Mouse (Mus musculus) brown adipose tissue, adult 24 weeks (tissue): Measurements from ENCODE around the gene Kank1. TPM values are rescaled to one million over a fixed set of nuclear protein-coding genes. Genes with fewer than 3 reads are reported as not detected.
A peak's percentile ranks its signal among the peaks of the same experiment; 100 is the strongest.

ENCODE experiments used
- H3K27ac ChIP-seq: fragments of 200-500 bp; replicated peaks from 2 replicates; pipeline ENCODE4 v1.5.1; 2012; ENCODE audit warnings: low read depth, mild to moderate bottlenecking, low read length
- H3K4me1 ChIP-seq: fragments of 200-500 bp; 2 replicates; pipeline ENCODE4 v1.6.1; 2012; ENCODE audit warnings: low read length, mixed read lengths; ENCODE audit not compliant: control insufficient read depth, insufficient read depth, insufficient read length
- H3K4me3 ChIP-seq: fragments of 200-500 bp; 2 replicates; pipeline ENCODE4 v1.5.1; 2012; ENCODE audit warnings: low read depth, mild to moderate bottlenecking, low read length, moderate library complexity; ENCODE audit not compliant: insufficient read depth
- polyA plus RNA-seq: library from polyadenylated mRNA; stranded (reverse); fragments of >200 nt; gene quantifications from 2 replicates; pipeline ENCODE4 v1.2.4, GENCODE M21; 2012; ENCODE audit not compliant: missing spikeins, insufficient read depth, insufficient read length

The Kank1 gene
- polyA plus RNA-seq, 1 experiment, result 18.0 TPM

- Histone ChIP-seq H3K4me1 (no peaks in the 10 kb centered on the region), H3K4me3 (peak overlapping the region; percentile 65), H3K27ac (no peak overlapping the region)
Observed at GRCm38 (mm10) chr19:25237492-25238040, 791 bp downstream of the Kank1 start.

- H3K4me1 ChIP-seq, result no peaks in the 10 kb centered on the region
Observed at GRCm38 (mm10) chr19:25238121-25238520, 1.3 kb downstream of the Kank1 start.

GRCm38 (mm10) chr19:25243566-25243965, 6.8 kb downstream of the Kank1 start:
- Histone ChIP-seq H3K27ac (no peak overlapping the region), H3K4me3 (no peak overlapping the region), H3K4me1 (no peaks in the 10 kb centered on the region)

More at GRCm38 (mm10) chr19:25238121-25238520, 1.3 kb downstream of the Kank1 start:
- Histone ChIP-seq H3K4me3 (no peak overlapping the region; the same call in 1 of the 2 replicates), H3K27ac (no peak overlapping the region)

- Histone ChIP-seq H3K27ac (no peak overlapping the region), H3K4me3 (no peak overlapping the region), H3K4me1 (no peaks in the 10 kb centered on the region; the same call in 1 of the 2 replicates)
Observed at GRCm38 (mm10) chr19:25246062-25246461, 9.3 kb downstream of the Kank1 start.

- H3K27ac ChIP-seq, result no peak overlapping the region
- H3K4me1 ChIP-seq, result no peaks in the 10 kb centered on the region; the same call in 1 of the 2 replicates
- H3K4me3 ChIP-seq, result no peak overlapping the region
Observed at GRCm38 (mm10) chr19:25247858-25248552, 11.2 kb downstream of the Kank1 start.

- no peak overlapping the region for H3K27ac ChIP-seq
- no peaks in the 10 kb centered on the region; the same call in 1 of the 2 replicates for H3K4me1 ChIP-seq
- H3K4me3 ChIP-seq, result no peak overlapping the region
Observed at GRCm38 (mm10) chr19:25249230-25249629, 12.5 kb downstream of the Kank1 start.

- Histone ChIP-seq H3K4me3 (no peak overlapping the region), H3K27ac (no peak overlapping the region), H3K4me1 (no peaks in the 10 kb centered on the region; the same call in 1 of the 2 replicates)
Observed at GRCm38 (mm10) chr19:25251610-25252140, 14.9 kb downstream of the Kank1 start.

GRCm38 (mm10) chr19:25253198-25253597, 16.4 kb downstream of the Kank1 start:
- no peak overlapping the region for H3K4me3 ChIP-seq
- H3K27ac ChIP-seq, result no peak overlapping the region
- H3K4me1 ChIP-seq, result no peaks in the 10 kb centered on the region; the same call in 1 of the 2 replicates

- no peaks in the 10 kb centered on the region; the same call in 1 of the 2 replicates for H3K4me1 ChIP-seq
- no peak overlapping the region for H3K27ac ChIP-seq
- no peak overlapping the region for H3K4me3 ChIP-seq
Observed at GRCm38 (mm10) chr19:25253628-25254027, 16.9 kb downstream of the Kank1 start.

GRCm38 (mm10) chr19:25258321-25258720, 21.5 kb downstream of the Kank1 start:
- Histone ChIP-seq H3K27ac (no peak overlapping the region), H3K4me1 (no peaks in the 10 kb centered on the region), H3K4me3 (no peak overlapping the region)

- Histone ChIP-seq H3K4me3 (no peak overlapping the region), H3K27ac (no peak overlapping the region), H3K4me1 (peaks cover 11% of the 10 kb centered on the region)
Observed at GRCm38 (mm10) chr19:25266181-25266580, 29.4 kb downstream of the Kank1 start.

- Histone ChIP-seq H3K4me3 (0 out of 2 replicates have a peak overlapping the region, but pooled peaks have one; percentile 11), H3K4me1 (peaks cover 13% of the 10 kb centered on the region), H3K27ac (peak overlapping the region; percentile 36)
Observed at GRCm38 (mm10) chr19:25267247-25267646, 30.5 kb downstream of the Kank1 start.

- peaks cover 13% of the 10 kb centered on the region for H3K4me1 ChIP-seq
- H3K4me3 ChIP-seq, result no peak overlapping the region
- peak overlapping the region; percentile 7 for H3K27ac ChIP-seq
Observed at GRCm38 (mm10) chr19:25268532-25268931, 31.8 kb downstream of the Kank1 start.

- Histone ChIP-seq H3K4me1 (peaks cover 13% of the 10 kb centered on the region), H3K4me3 (no peak overlapping the region), H3K27ac (no peak overlapping the region)
Observed at GRCm38 (mm10) chr19:25271591-25271990, 34.8 kb downstream of the Kank1 start.

- Histone ChIP-seq H3K4me3 (no peak overlapping the region), H3K4me1 (peaks cover 9% of the 10 kb centered on the region), H3K27ac (no peak overlapping the region)
Observed at GRCm38 (mm10) chr19:25273179-25273578, 36.4 kb downstream of the Kank1 start.
